Mouse (Mus musculus) myocyte (in vitro differentiated cells): ENCODE measurements around the gene Fv1. TPM values are rescaled to one million over a fixed set of nuclear protein-coding genes. Genes with fewer than 3 reads are reported as not detected.

Experiments used
- H3K27me3 ChIP-seq: one replicate; pipeline ENCODE4 v1.6.1; 2011; ENCODE audit not compliant: control insufficient read depth, insufficient read depth, insufficient read length
- H3K36me3 ChIP-seq: one replicate; pipeline ENCODE4 v1.6.1; 2011; ENCODE audit not compliant: control insufficient read depth, insufficient read depth
- H3K4me2 ChIP-seq: one replicate; pipeline ENCODE4 v1.6.1; 2011; ENCODE audit warnings: low read depth, control low read depth
- H3K4me3 ChIP-seq: one replicate; pipeline ENCODE4 v1.5.1; 2011; ENCODE audit warnings: mild to moderate bottlenecking, control low read depth, moderate library complexity
- H3K79me2 ChIP-seq: one replicate; pipeline ENCODE4 v1.6.1; 2011; ENCODE audit not compliant: control insufficient read depth, insufficient read depth
- H3ac ChIP-seq: one replicate; pipeline ENCODE4 v1.6.1; 2011; ENCODE audit not compliant: control insufficient read depth, insufficient read length
- CEBPB ChIP-seq: IDR thresholded peaks from 2 replicates; pipeline ENCODE4 v1.6.1; 2011; ENCODE audit warnings: mild to moderate bottlenecking, moderate library complexity; ENCODE audit not compliant: poor library complexity, insufficient read depth, severe bottlenecking
- E2F4 ChIP-seq: IDR thresholded peaks from one replicate; pipeline ENCODE4 v1.6.1; 2011; ENCODE audit warnings: mild to moderate bottlenecking, control low read depth, moderate library complexity; ENCODE audit not compliant: insufficient read depth
- MAX ChIP-seq: IDR thresholded peaks from one replicate; pipeline ENCODE4 v1.6.1; 2011; ENCODE audit warnings: low read depth, mild to moderate bottlenecking, control low read depth
- MYOD1 ChIP-seq, 3 experiments: IDR thresholded peaks; one replicate each; pipeline ENCODE4 v1.6.1; 2011; ENCODE audit warnings: control low read depth in 2 of 3, low read depth in 2 of 3, mild to moderate bottlenecking in 2 of 3, moderate library complexity in 1 of 3; ENCODE audit not compliant: insufficient read length in 2 of 3, control insufficient read depth in 1 of 3
- MYOG ChIP-seq, 3 experiments: IDR thresholded peaks; one replicate each; pipeline ENCODE4 v1.6.1; 2011; ENCODE audit warnings: control low read depth in 2 of 3, low read depth in 2 of 3, mild to moderate bottlenecking in 2 of 3; ENCODE audit not compliant: insufficient read length in 2 of 3, control insufficient read depth in 1 of 3, insufficient read depth in 1 of 3
- POLR2A ChIP-seq: IDR thresholded peaks from one replicate; pipeline ENCODE4 v1.6.1; 2011; ENCODE audit warnings: low read depth, mild to moderate bottlenecking, control low read depth, moderate library complexity; ENCODE audit not compliant: insufficient read length
- POLR2AphosphoS2 ChIP-seq: IDR thresholded peaks from one replicate; pipeline ENCODE4 v1.6.1; 2011; ENCODE audit warnings: low read depth, control low read depth; ENCODE audit not compliant: insufficient read length
- REST ChIP-seq: IDR thresholded peaks from one replicate; pipeline ENCODE4 v1.6.1; 2011; ENCODE audit warnings: mild to moderate bottlenecking, control low read depth, moderate library complexity; ENCODE audit not compliant: insufficient read depth, insufficient read length
- SRF ChIP-seq: IDR thresholded peaks from one replicate; pipeline ENCODE4 v1.6.1; 2011; ENCODE audit warnings: low read depth; ENCODE audit not compliant: control insufficient read depth, insufficient read length
- TCF12 ChIP-seq: IDR thresholded peaks from one replicate; pipeline ENCODE4 v1.6.1; 2011; ENCODE audit warnings: mild to moderate bottlenecking, control low read depth; ENCODE audit not compliant: poor library complexity, insufficient read depth, severe bottlenecking
- TCF3 ChIP-seq: IDR thresholded peaks from one replicate; pipeline ENCODE4 v1.6.1; 2011; ENCODE audit warnings: low read depth, control low read depth; ENCODE audit not compliant: insufficient read length
- USF1 ChIP-seq: IDR thresholded peaks from one replicate; pipeline ENCODE4 v1.6.1; 2011; ENCODE audit warnings: low read depth, mild to moderate bottlenecking, control low read depth, moderate library complexity
- polyA plus RNA-seq: library from polyadenylated mRNA; unstranded; fragments of >200 nt; fragmentation: generic; extraction: Trizol; gene quantifications from one replicate; pipeline ENCODE4 v1.2.1, GENCODE M21; 2012; ENCODE audit warnings: missing spikeins

Fv1 gene
- polyA plus RNA-seq, 1 experiment: 3.7 TPM

- Histone ChIP-seq H3ac (no peak within 1 kb of the TSS), H3K4me3 (peak within 1 kb of the TSS; percentile 75), H3K79me2 (peaks cover 15% of the 10 kb centered on the region), H3K4me2 (peak within 1 kb of the TSS; percentile 80), H3K27me3 (no peaks in the 10 kb centered on the region), H3K36me3 (no peaks in the 10 kb centered on the region)
- TF ChIP-seq SRF (no peak), TCF3 (no peak), REST (no peak), CEBPB (no peak), USF1 (peak; percentile 98), POLR2A (no peak), MAX (peak; percentile 64), E2F4 (no peak)
Observed at GRCm38 (mm10) chr4:147847614-147848583, 20.9 kb upstream of the Fv1 start, which contains the start of gene Zfp933. TSS of gene Zfp933 (minus strand) at chr4:147848366.

- Histone ChIP-seq H3K79me2 (peaks cover 15% of the 10 kb centered on the region), H3ac (no peak overlapping the region), H3K4me3 (peak overlapping the region; percentile 75), H3K4me2 (peak overlapping the region; percentile 80), H3K27me3 (no peaks in the 10 kb centered on the region), H3K36me3 (no peaks in the 10 kb centered on the region)
- TF ChIP-seq CEBPB: no peak
- no peak for TF ChIP-seq POLR2A
- TF ChIP-seq TCF3: no peak
- TF ChIP-seq SRF: no peak
- no peak for TF ChIP-seq TCF12
- no peak for TF ChIP-seq POLR2AphosphoS2
- TF ChIP-seq MAX: no peak
- TF ChIP-seq MYOD1 (IDR thresholded peaks at IDR 0.05; ENCODE audit: control insufficient read depth in 1 of 3, insufficient read length in 2 of 3, low read depth in 2 of 3): no peak
- no peak for TF ChIP-seq REST
- no peak for TF ChIP-seq USF1
- TF ChIP-seq E2F4: no peak
- TF ChIP-seq MYOG (IDR thresholded peaks at IDR 0.05; ENCODE audit: control insufficient read depth in 1 of 3, insufficient read depth in 1 of 3, insufficient read length in 2 of 3, low read depth in 2 of 3): no peak
Observed at GRCm38 (mm10) chr4:147848584-147848991, 20.2 kb upstream of the Fv1 start.

- TF ChIP-seq SRF: no peak
- TF ChIP-seq MAX: no peak
- TF ChIP-seq MYOG (IDR thresholded peaks at IDR 0.05; ENCODE audit: control insufficient read depth in 1 of 3, insufficient read depth in 1 of 3, insufficient read length in 2 of 3, low read depth in 2 of 3): no peak
- TF ChIP-seq TCF12: no peak
- TF ChIP-seq CEBPB: no peak
- no peak for TF ChIP-seq POLR2AphosphoS2
- no peak for TF ChIP-seq REST
- TF ChIP-seq MYOD1 (IDR thresholded peaks at IDR 0.05; ENCODE audit: control insufficient read depth in 1 of 3, insufficient read length in 2 of 3, low read depth in 2 of 3): no peak
- no peak for TF ChIP-seq POLR2A
- TF ChIP-seq USF1: no peak
- TF ChIP-seq E2F4: no peak
- no peak for TF ChIP-seq TCF3
- Histone ChIP-seq H3K36me3 (no peaks in the 10 kb centered on the region), H3K4me3 (no peak overlapping the region), H3K27me3 (no peaks in the 10 kb centered on the region), H3ac (no peak overlapping the region), H3K4me2 (no peak overlapping the region), H3K79me2 (peaks cover 15% of the 10 kb centered on the region)
Observed at GRCm38 (mm10) chr4:147850776-147851175, 18.0 kb upstream of the Fv1 start.

- no peak overlapping the region for H3ac ChIP-seq
- H3K4me3 ChIP-seq: no peak overlapping the region
- no peak overlapping the region for H3K4me2 ChIP-seq
- H3K79me2 ChIP-seq: no peaks in the 10 kb centered on the region
- peaks cover 14% of the 10 kb centered on the region for H3K36me3 ChIP-seq
- H3K27me3 ChIP-seq: no peaks in the 10 kb centered on the region
- TF ChIP-seq MAX (no peak), MYOD1 (IDR thresholded peaks at IDR 0.05; ENCODE audit: control insufficient read depth in 1 of 3, insufficient read length in 2 of 3, low read depth in 2 of 3) (no peak), TCF12 (no peak), USF1 (no peak)
Observed at GRCm38 (mm10) chr4:147862051-147862450, 6.7 kb upstream of the Fv1 start.

GRCm38 (mm10) chr4:147865651-147866050 is 3.1 kb upstream of the Fv1 start:
- no peak overlapping the region for H3K4me2 ChIP-seq
- peaks cover 22% of the 10 kb centered on the region for H3K79me2 ChIP-seq
- H3K36me3 ChIP-seq: peaks cover 14% of the 10 kb centered on the region
- H3K27me3 ChIP-seq: no peaks in the 10 kb centered on the region
- H3K4me3 ChIP-seq: no peak overlapping the region
- TF ChIP-seq SRF: no peak
- TF ChIP-seq POLR2AphosphoS2: no peak
- TF ChIP-seq MYOG (IDR thresholded peaks at IDR 0.05; ENCODE audit: control insufficient read depth in 1 of 3, insufficient read depth in 1 of 3, insufficient read length in 2 of 3, low read depth in 2 of 3): no peak
- no peak for TF ChIP-seq E2F4
- TF ChIP-seq TCF12: no peak
- no peak for TF ChIP-seq CEBPB
- TF ChIP-seq MAX: no peak
- no peak overlapping the region for H3ac ChIP-seq
